Mouse (Mus musculus) liver, postnatal 0 days (tissue): ENCODE results near the gene Zcchc24. TPM values are rescaled to one million over a fixed set of nuclear protein-coding genes. Genes with fewer than 3 reads are reported as not detected.

Source experiments
- ATAC-seq: fragments of 200-750 bp; cut with Nextera tagmentation; 2 replicates; pipeline ENCODE4 v1.8.0; 2017; ENCODE audit warnings: mild to moderate bottlenecking, moderate library complexity
- DNase-seq: peaks from one replicate; pipeline ENCODE4 v3.0.0-alpha.2; 2016
- H3K27ac ChIP-seq: fragments of 300-500 bp; sonication (generic); 2 replicates; pipeline ENCODE4 v1.5.1; 2014; ENCODE audit warnings: antibody characterized with exemption, moderate library complexity, mild to moderate bottlenecking, low read depth
- H3K27me3 ChIP-seq: fragments of 300-500 bp; sonication (generic); 2 replicates; pipeline ENCODE4 v1.6.1; 2014; ENCODE audit warnings: low read length, control low read depth, mixed read lengths; ENCODE audit not compliant: insufficient read depth
- H3K36me3 ChIP-seq: fragments of 300-500 bp; sonication (generic); replicated peaks from 2 replicates; pipeline ENCODE4 v1.6.1; 2014; ENCODE audit warnings: mild to moderate bottlenecking, control low read depth, low read length, moderate library complexity, mixed read lengths; ENCODE audit not compliant: insufficient read depth
- H3K4me1 ChIP-seq: fragments of 300-500 bp; sonication (generic); 2 replicates; pipeline ENCODE4 v1.6.1; 2014; ENCODE audit warnings: antibody characterized with exemption, mild to moderate bottlenecking, control low read depth; ENCODE audit not compliant: insufficient read depth
- H3K4me2 ChIP-seq: fragments of 300-500 bp; sonication (generic); 2 replicates; pipeline ENCODE4 v1.6.1; 2014; ENCODE audit warnings: low read depth, mild to moderate bottlenecking, low read length, moderate library complexity, mixed read lengths
- H3K4me3 ChIP-seq: fragments of 300-500 bp; sonication (generic); 2 replicates; pipeline ENCODE4 v1.5.1; 2014; ENCODE audit warnings: low read depth, low read length
- H3K9ac ChIP-seq: fragments of 300-500 bp; sonication (generic); replicated peaks from 2 replicates; pipeline ENCODE4 v1.6.1; 2014; ENCODE audit warnings: mild to moderate bottlenecking, moderate library complexity
- H3K9me3 ChIP-seq: fragments of 300-500 bp; sonication (generic); 2 replicates; pipeline ENCODE4 v1.6.1; 2016; ENCODE audit warnings: mild to moderate bottlenecking, control low read depth, low read length, mixed read lengths
- CTCF ChIP-seq: sonication (generic); IDR thresholded peaks from 2 replicates; pipeline ENCODE4 v1.5.1; 2016; ENCODE audit warnings: antibody characterized with exemption, low read depth
- EP300 ChIP-seq: IDR thresholded peaks from 2 replicates; pipeline ENCODE4 v1.6.1; 2016; ENCODE audit warnings: antibody characterized with exemption, low read depth, mild to moderate bottlenecking
- WGBS: fragments of 180-500 bp; shearing (Covaris S2); extraction: QIAGEN DNeasy Blood & Tissue Kit; methylation state at CpG from one replicate; pipeline ENCODE4 v1.1.7; 2014; ENCODE audit not compliant: insufficient replicate concordance; 5-methylcytosine and 5-hydroxymethylcytosine counted together
- polyA plus RNA-seq: library from polyadenylated mRNA; unstranded; fragments of >200 nt; fragmentation: Nextera tagmentation; extraction: Ambion mirVana; gene quantifications from 2 replicates; pipeline ENCODE4 v1.2.1, GENCODE M21; 2015

The Zcchc24 gene
- polyA plus RNA-seq, 1 experiment from 2014 or later = 13.8 TPM

DNA sequence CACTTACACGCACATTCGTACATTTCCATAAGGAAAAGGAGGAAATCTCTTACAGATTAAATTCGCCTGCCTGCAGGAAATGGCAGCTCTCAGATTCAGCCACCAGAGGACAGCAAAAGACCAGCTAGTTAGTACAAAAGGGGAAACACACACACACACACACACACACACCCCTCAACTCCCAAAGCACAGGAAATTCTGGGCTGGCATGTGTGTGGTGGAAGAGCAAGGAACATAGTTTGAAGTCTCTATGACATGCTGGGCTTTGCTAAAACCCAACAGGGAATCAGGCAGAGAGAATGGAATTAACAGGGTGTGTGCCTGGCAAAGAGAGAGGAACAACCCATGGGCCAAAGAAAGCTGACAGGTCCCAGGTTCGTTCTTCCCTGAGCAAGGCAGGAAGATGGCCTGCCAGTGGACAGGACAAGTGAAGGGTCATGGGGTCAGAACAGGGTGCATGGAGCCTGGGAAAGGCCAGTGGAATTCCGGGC, 61.1 kb downstream of the Zcchc24 start:
- ATAC-seq (no peak), DNase-seq (peak; percentile 59)
- 25% methylated on average over 5 of the region's 5 CpGs for WGBS
- peak; percentile 90 for TF ChIP-seq CTCF
- TF ChIP-seq EP300 = no peak
- Histone ChIP-seq H3K4me1 (peaks cover 43% of the 10 kb centered on the region), H3K4me2 (no peak overlapping the region), H3K36me3 (no peaks in the 10 kb centered on the region), H3K9ac (no peak overlapping the region), H3K27ac (peak overlapping the region; percentile 53), H3K27me3 (no peaks in the 10 kb centered on the region), H3K4me3 (no peak overlapping the region), H3K9me3 (no peaks in the 10 kb centered on the region)

DNA sequence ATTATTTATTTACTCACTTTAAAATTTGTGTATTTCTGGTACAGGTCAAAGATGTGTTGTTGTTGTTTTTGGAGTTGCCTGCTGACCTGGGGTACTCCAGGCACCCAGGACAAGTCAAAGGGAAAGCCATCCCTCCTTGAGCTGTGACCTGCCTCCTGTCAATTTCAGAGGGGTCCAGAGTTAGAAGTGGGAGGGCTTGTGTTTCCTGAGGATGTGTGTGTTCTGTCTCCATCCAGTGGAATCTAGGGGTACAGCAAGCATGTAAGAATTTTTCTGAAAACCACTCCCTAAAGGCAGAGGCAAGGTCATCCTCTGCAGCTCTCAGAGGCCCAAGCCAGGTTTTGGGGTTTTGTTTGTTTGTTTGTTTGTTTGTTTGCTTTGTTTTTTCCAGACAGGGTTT, 66.9 kb downstream of the Zcchc24 start:
- H3K4me1 ChIP-seq = no peaks in the 10 kb centered on the region
- no peak overlapping the region for H3K9ac ChIP-seq
- ATAC-seq = no peak
- no peak overlapping the region for H3K4me3 ChIP-seq
- H3K27ac ChIP-seq = no peak overlapping the region
- H3K27me3 ChIP-seq = no peaks in the 10 kb centered on the region
- TF ChIP-seq EP300 (no peak), CTCF (peak; percentile 73)
- no peak for DNase-seq
- no peak overlapping the region for H3K4me2 ChIP-seq
- peaks cover 27% of the 10 kb centered on the region for H3K36me3 ChIP-seq
- H3K9me3 ChIP-seq = no peaks in the 10 kb centered on the region

- Histone ChIP-seq H3K9ac (no peak overlapping the region), H3K4me1 (peaks cover 14% of the 10 kb centered on the region), H3K9me3 (no peaks in the 10 kb centered on the region), H3K36me3 (peaks cover 34% of the 10 kb centered on the region), H3K27me3 (no peaks in the 10 kb centered on the region), H3K27ac (no peak overlapping the region), H3K4me3 (no peak overlapping the region), H3K4me2 (no peak overlapping the region)
- DNase-seq (no peak), ATAC-seq (no peak)
- no peak for TF ChIP-seq EP300
- no peak for TF ChIP-seq CTCF
- WGBS = 84% methylated on average over 2 of the region's 2 CpGs
Measured at GRCm38 (mm10) chr14:25696356-25696755, 72.5 kb downstream of the Zcchc24 start.

GRCm38 (mm10) chr14:25695059-25695458, 73.8 kb downstream of the Zcchc24 start:
- no peaks in the 10 kb centered on the region for H3K9me3 ChIP-seq
- peaks cover 27% of the 10 kb centered on the region for H3K36me3 ChIP-seq
- H3K4me2 ChIP-seq = peak overlapping the region; percentile 97
- peak overlapping the region; percentile 85; the same call in 1 of the 2 replicates for H3K9ac ChIP-seq
- WGBS = 16% methylated on average over 6 of the region's 6 CpGs
- peak overlapping the region; percentile 93 for H3K4me3 ChIP-seq
- peak; percentile 2; the same call in 1 of the 2 replicates for ATAC-seq
- no peaks in the 10 kb centered on the region for H3K27me3 ChIP-seq
- DNase-seq = no peak
- H3K27ac ChIP-seq = 0 out of 2 replicates have a peak overlapping the region, but pooled peaks have one; percentile 85
- peak; percentile 71; the same call in 1 of the 2 replicates for TF ChIP-seq EP300
- TF ChIP-seq CTCF = no peak
- H3K4me1 ChIP-seq = peaks cover 14% of the 10 kb centered on the region

DNA sequence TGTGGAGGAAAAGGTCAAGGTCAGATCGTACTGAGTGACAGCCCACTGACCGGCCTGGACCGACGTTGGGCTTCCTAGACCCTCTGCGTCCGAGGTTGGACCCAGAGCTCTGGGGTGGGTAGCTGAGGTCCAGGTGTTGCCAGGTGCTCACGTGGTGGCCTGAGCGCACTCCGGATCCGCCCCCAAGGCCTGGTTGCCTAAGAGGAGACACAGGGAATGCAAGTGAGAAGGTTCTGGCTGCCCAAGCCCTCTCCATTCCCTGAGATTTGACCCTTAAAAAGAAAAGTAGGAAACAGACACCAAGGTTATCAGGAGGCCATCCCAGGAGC, 74.3 kb downstream of the Zcchc24 start:
- peak overlapping the region; percentile 85 for H3K27ac ChIP-seq
- DNase-seq = peak; percentile 71

GRCm38 (mm10) chr14:25693888-25694568, 74.8 kb downstream of the Zcchc24 start, which contains the start of gene Ppif:
Gene Ppif (plus strand): TSS chr14:25694154.
- Histone ChIP-seq H3K9me3 (no peaks in the 10 kb centered on the region), H3K4me1 (peaks cover 14% of the 10 kb centered on the region), H3K27ac (peak within 1 kb of the TSS; percentile 85), H3K27me3 (no peaks in the 10 kb centered on the region), H3K9ac (peak within 1 kb of the TSS; percentile 85), H3K4me2 (peak within 1 kb of the TSS; percentile 97), H3K36me3 (peaks cover 17% of the 10 kb centered on the region), H3K4me3 (peak within 1 kb of the TSS; percentile 93)
- ATAC-seq (peak; percentile 93), DNase-seq (peak; percentile 97)
- TF ChIP-seq CTCF (peak; percentile 100), EP300 (no peak)
- WGBS = under 1% methylated on average over 66 of the region's 70 CpGs

More for the DNA sequence above, 74.3 kb downstream of the Zcchc24 start:
- no peaks in the 10 kb centered on the region for H3K9me3 ChIP-seq
- peak overlapping the region; percentile 97 for H3K4me2 ChIP-seq
- H3K27me3 ChIP-seq = no peaks in the 10 kb centered on the region
- peaks cover 14% of the 10 kb centered on the region for H3K4me1 ChIP-seq
- peak overlapping the region; percentile 93 for H3K4me3 ChIP-seq
- under 1% methylated on average over 10 of the region's 10 CpGs for WGBS
- peaks cover 22% of the 10 kb centered on the region for H3K36me3 ChIP-seq
- TF ChIP-seq CTCF = no peak
- no peak for TF ChIP-seq EP300
- peak; percentile 69 for ATAC-seq
- peak overlapping the region; percentile 85 for H3K9ac ChIP-seq
